In genomic region chrX:53608122-53608813, GRCm38 (mm10) we compare ENCODE assay signal across 8 mouse cellular contexts. TPM values are rescaled to one million over a fixed set of nuclear protein-coding genes. Genes with fewer than 3 reads are reported as not detected.
DNase-seq lines count a peak whose midpoint lies in the region; ATAC-seq and TF ChIP-seq lines count a peak whose summit lies in the region.

No protein-coding gene starts in this region.

- no peaks in the 10 kb centered on the region for H3K9me3 ChIP-seq in forebrain, postnatal 0 days (ENCODE audit: low read length)
- H3K9me3 ChIP-seq in kidney, postnatal 0 days (replicated peaks; ENCODE audit: low read length): no peaks in the 10 kb centered on the region
- H3K9me3 ChIP-seq in liver, postnatal 0 days (ENCODE audit: low read length): no peaks in the 10 kb centered on the region

- TF ChIP-seq CTCF in forebrain, postnatal 0 days (IDR thresholded peaks at IDR 0.05; ENCODE audit: low read depth): no peak
- TF ChIP-seq CTCF in kidney, postnatal 0 days (IDR thresholded peaks at IDR 0.05; ENCODE audit: low read depth): no peak
- no peak for TF ChIP-seq CTCF in liver, postnatal 0 days (IDR thresholded peaks at IDR 0.05; ENCODE audit: low read depth)

- peak overlapping the region; percentile 68 for H3K27ac ChIP-seq in brown adipose tissue, adult 24 weeks (replicated peaks; ENCODE audit: low read depth, low read length)
- peak overlapping the region; percentile 79 for H3K27ac ChIP-seq in forebrain, postnatal 0 days (ENCODE audit: low read depth, low read length)
- peak overlapping the region; percentile 36 for H3K27ac ChIP-seq in kidney, postnatal 0 days
- no peak overlapping the region for H3K27ac ChIP-seq in liver, postnatal 0 days (ENCODE audit: low read depth)

- TF ChIP-seq EP300 in liver, postnatal 0 days (IDR thresholded peaks at IDR 0.05; ENCODE audit: low read depth): no peak

- peak overlapping the region; percentile 90 for H3K4me3 ChIP-seq in brown adipose tissue, adult 24 weeks (ENCODE audit: insufficient read depth, low read depth, low read length)
- H3K4me3 ChIP-seq in forebrain, postnatal 0 days (ENCODE audit: low read depth, low read length): peak overlapping the region; percentile 45
- peak overlapping the region; percentile 42 for H3K4me3 ChIP-seq in kidney, postnatal 0 days (replicated peaks; ENCODE audit: low read depth, low read length)
- peak overlapping the region; percentile 35; the same call in 1 of the 2 replicates for H3K4me3 ChIP-seq in liver, postnatal 0 days (ENCODE audit: low read depth, low read length)

- H3K9ac ChIP-seq in forebrain, postnatal 0 days: peak overlapping the region; percentile 63
- peak overlapping the region; percentile 54 for H3K9ac ChIP-seq in kidney, postnatal 0 days (ENCODE audit: low read depth, low read length)
- peak overlapping the region; percentile 21; the same call in 1 of the 2 replicates for H3K9ac ChIP-seq in liver, postnatal 0 days (replicated peaks)

- H3K4me1 ChIP-seq in brown adipose tissue, adult 24 weeks (ENCODE audit: control insufficient read depth, insufficient read depth, insufficient read length, low read length): no peaks in the 10 kb centered on the region
- H3K4me1 ChIP-seq in forebrain, postnatal 0 days (ENCODE audit: insufficient read depth): no peaks in the 10 kb centered on the region
- no peaks in the 10 kb centered on the region for H3K4me1 ChIP-seq in kidney, postnatal 0 days (replicated peaks; ENCODE audit: insufficient read depth, low read length)
- no peaks in the 10 kb centered on the region for H3K4me1 ChIP-seq in liver, postnatal 0 days (ENCODE audit: insufficient read depth)

- WGBS in forebrain, postnatal 0 days: 35% methylated on average over 18 of the region's 18 CpGs
- WGBS in kidney, postnatal 0 days: 26% methylated on average over 18 of the region's 18 CpGs
- WGBS in liver, postnatal 0 days (ENCODE audit: insufficient replicate concordance): 34% methylated on average over 17 of the region's 18 CpGs

- peak overlapping the region; percentile 51 for H3K4me2 ChIP-seq in forebrain, postnatal 0 days (ENCODE audit: low read depth)
- peak overlapping the region; percentile 55 for H3K4me2 ChIP-seq in kidney, postnatal 0 days (ENCODE audit: low read length)
- peak overlapping the region; percentile 54 for H3K4me2 ChIP-seq in liver, postnatal 0 days (ENCODE audit: low read depth, low read length)

- no peaks in the 10 kb centered on the region for H3K36me3 ChIP-seq in forebrain, postnatal 0 days (ENCODE audit: insufficient read depth)
- H3K36me3 ChIP-seq in kidney, postnatal 0 days (ENCODE audit: insufficient read depth, low read length): no peaks in the 10 kb centered on the region
- H3K36me3 ChIP-seq in liver, postnatal 0 days (replicated peaks; ENCODE audit: insufficient read depth, low read length): no peaks in the 10 kb centered on the region

- no peaks in the 10 kb centered on the region for H3K27me3 ChIP-seq in forebrain, postnatal 0 days (ENCODE audit: insufficient read depth, low read length)
- H3K27me3 ChIP-seq in kidney, postnatal 0 days (ENCODE audit: insufficient read depth, low read length): no peaks in the 10 kb centered on the region
- no peaks in the 10 kb centered on the region for H3K27me3 ChIP-seq in liver, postnatal 0 days (ENCODE audit: insufficient read depth, low read length)

- peak; percentile 6 for DNase-seq in layer of hippocampus, adult 11-12 months (ENCODE audit: low spot score)
- no peak for DNase-seq in layer of hippocampus, postnatal 25 days (ENCODE audit: extremely low spot score in 1 of 2, low spot score in 1 of 2)
- peak; percentile 38 for DNase-seq in forebrain, postnatal 0 days
- DNase-seq in kidney, postnatal 0 days (ENCODE audit: low spot score): peak; percentile 11
- no peak for DNase-seq in liver, postnatal 0 days
- peak; percentile 3 for DNase-seq in right cerebral cortex, adult 18-20 months
- no peak for DNase-seq in T-cell, adult 2 months (ENCODE audit: low spot score)

- peak; percentile 38 for ATAC-seq in forebrain, postnatal 0 days
- ATAC-seq in kidney, postnatal 0 days (replicated peaks; ENCODE audit: low FRiP score, low read depth): peak; percentile 54; the same call in 1 of the 2 replicates
- no peak for ATAC-seq in liver, postnatal 0 days

RNA-seq across cellular contexts. Expression of gene Rtl8c, which starts 0.4 kb away (rescaled TPM):
- total RNA-seq in layer of hippocampus, postnatal 25 days (2021): 100 to 1,000 TPM; 149 to 204 TPM
- 7.7 and 10.1 TPM in 2 replicates for polyA plus RNA-seq in brown adipose tissue, adult 24 weeks (2012; ENCODE audit: insufficient read depth, insufficient read length, missing spikeins)
- 81.2 and 86.1 TPM in 2 replicates for total RNA-seq in forebrain, postnatal 0 days (2014; rRNA removed)
- 167 and 183 TPM in 2 replicates for polyA plus RNA-seq in forebrain, postnatal 0 days (2015; fragmentation: Nextera tagmentation; extraction: Ambion mirVana)
- polyA plus RNA-seq in kidney, postnatal 0 days (2015; fragmentation: Nextera tagmentation; extraction: Ambion mirVana): 70.2 and 71.8 TPM in 2 replicates
- polyA plus RNA-seq in liver, postnatal 0 days (2015; fragmentation: Nextera tagmentation; extraction: Ambion mirVana): 3.7 and 4.1 TPM in 2 replicates

RNA-seq across cellular contexts. Expression of gene Gm14597, which starts 0.5 kb away (rescaled TPM):
- total RNA-seq in layer of hippocampus, postnatal 25 days (2021): not detected
- not detected in 2 replicates for polyA plus RNA-seq in brown adipose tissue, adult 24 weeks (2012; ENCODE audit: insufficient read depth, insufficient read length, missing spikeins)
- total RNA-seq in forebrain, postnatal 0 days (2014; rRNA removed): 0.62 and 0.71 TPM in 2 replicates
- 0.38 and 0.41 TPM in 2 replicates for polyA plus RNA-seq in forebrain, postnatal 0 days (2015; fragmentation: Nextera tagmentation; extraction: Ambion mirVana)
- not detected in 2 replicates for polyA plus RNA-seq in kidney, postnatal 0 days (2015; fragmentation: Nextera tagmentation; extraction: Ambion mirVana)
- not detected in 2 replicates for polyA plus RNA-seq in liver, postnatal 0 days (2015; fragmentation: Nextera tagmentation; extraction: Ambion mirVana)

RNA-seq across cellular contexts. Expression of gene Rtl8a, which starts 35.2 kb away (rescaled TPM):
- 100 to 1,000 TPM; 199 to 276 TPM for total RNA-seq in layer of hippocampus, postnatal 25 days (2021)
- 42.4 and 42.7 TPM in 2 replicates for polyA plus RNA-seq in brown adipose tissue, adult 24 weeks (2012; ENCODE audit: insufficient read depth, insufficient read length, missing spikeins)
- 124 and 168 TPM in 2 replicates for total RNA-seq in forebrain, postnatal 0 days (2014; rRNA removed)
- 238 and 241 TPM in 2 replicates for polyA plus RNA-seq in forebrain, postnatal 0 days (2015; fragmentation: Nextera tagmentation; extraction: Ambion mirVana)
- polyA plus RNA-seq in kidney, postnatal 0 days (2015; fragmentation: Nextera tagmentation; extraction: Ambion mirVana): 97.1 and 100 TPM in 2 replicates
- polyA plus RNA-seq in liver, postnatal 0 days (2015; fragmentation: Nextera tagmentation; extraction: Ambion mirVana): 9.1 and 9.4 TPM in 2 replicates

Comparison
In these comparisons a context has a peak if more than half of its experiments do, and no peak if none do; other contexts are left out.
1. DNase-seq: peak in layer of hippocampus, adult 11-12 months (single experiment), forebrain, postnatal 0 days (single experiment), kidney, postnatal 0 days (single experiment) and right cerebral cortex, adult 18-20 months (single experiment); none in layer of hippocampus, postnatal 25 days (0 of 2), liver, postnatal 0 days (single experiment) and T-cell, adult 2 months (single experiment).
2. H3K4me3 ChIP-seq: peak in every context shown above with its lines; median percentile 90 in brown adipose tissue, adult 24 weeks; 45 in forebrain, postnatal 0 days; 42 in kidney, postnatal 0 days; 35 in liver, postnatal 0 days.
3. Peak in every context shown above with its lines, with median percentiles within 50 percentile points of each other: H3K4me2 ChIP-seq and H3K9ac ChIP-seq.